Mouse (Mus musculus) left cerebral cortex, adult 9 months (tissue): ENCODE results near the gene Lrrc7.
A peak's percentile ranks its signal among the peaks of the same experiment; 100 is the strongest.
"Not testable (repeated sequence)": the region's sequence is repeated elsewhere in the genome, so short reads cannot be mapped to it uniquely, and the experiment has no call there.

ENCODE experiments used
- DNase-seq, 2 experiments: peaks; one replicate each; pipeline ENCODE4 v3.0.0; 2022; ENCODE audit warnings: low spot score in 2 of 2

The Lrrc7 gene

DNA sequence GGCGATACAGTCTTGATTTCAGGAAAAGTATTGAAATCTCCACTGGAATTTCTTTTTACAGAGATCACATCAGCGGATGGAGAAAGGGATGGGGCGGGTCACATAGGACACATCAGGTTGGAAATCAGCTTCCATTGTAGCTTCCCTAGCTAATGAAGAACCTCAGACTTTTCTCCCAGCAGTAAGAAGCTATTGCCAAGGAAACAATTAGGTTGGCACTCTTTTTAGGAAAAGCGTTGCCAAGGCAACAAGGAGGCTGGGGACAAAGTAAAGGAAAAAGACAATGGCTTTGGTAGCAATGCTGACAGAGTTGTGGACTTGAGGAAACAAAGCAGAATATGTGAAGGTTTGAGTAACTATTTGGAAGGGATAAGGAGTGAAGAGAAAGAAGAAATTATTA, 393.6 kb downstream of the Lrrc7 start:
- DNase-seq, result peak in 1 of 2 experiments; percentile 18

DNA sequence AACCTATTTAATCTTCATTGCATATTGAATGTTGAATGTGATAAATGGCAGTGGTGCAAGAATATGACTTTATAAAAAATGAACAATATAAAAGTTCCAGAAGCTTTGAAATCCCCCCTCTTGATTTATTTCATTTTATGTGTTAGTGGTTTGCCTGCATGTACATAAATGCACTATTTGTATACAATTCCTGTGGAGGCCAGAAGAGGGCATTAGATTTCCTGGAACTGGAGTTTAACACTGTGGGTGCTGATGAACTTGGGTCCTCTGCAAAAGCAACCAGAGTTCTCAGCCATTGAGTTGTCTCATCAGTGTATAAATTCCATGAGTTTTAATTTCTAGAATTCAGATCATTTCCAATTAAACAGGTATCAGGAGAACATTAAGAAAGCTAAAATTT, 397.0 kb downstream of the Lrrc7 start:
- DNase-seq, result peak in 1 of 2 experiments; percentile 33

DNA sequence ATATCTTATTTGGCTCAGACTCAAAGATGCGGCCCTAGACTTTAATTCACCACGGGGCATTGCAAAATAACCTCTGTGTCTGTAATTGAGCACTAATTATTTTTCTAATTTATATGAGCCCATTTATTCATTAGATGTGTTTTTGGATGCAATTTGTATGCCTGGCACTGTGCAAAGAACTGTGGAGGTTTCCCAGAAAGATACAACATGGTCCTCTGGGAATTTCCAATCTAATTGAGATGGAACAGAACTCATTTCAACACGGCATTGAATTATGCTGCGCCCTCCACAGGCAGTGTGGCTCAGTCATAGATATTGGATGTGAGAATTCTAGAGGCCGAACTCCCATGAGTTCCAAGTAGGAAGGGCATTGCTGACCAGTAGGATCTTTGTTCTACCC, 397.6 kb downstream of the Lrrc7 start:
- no peak for DNase-seq

DNA sequence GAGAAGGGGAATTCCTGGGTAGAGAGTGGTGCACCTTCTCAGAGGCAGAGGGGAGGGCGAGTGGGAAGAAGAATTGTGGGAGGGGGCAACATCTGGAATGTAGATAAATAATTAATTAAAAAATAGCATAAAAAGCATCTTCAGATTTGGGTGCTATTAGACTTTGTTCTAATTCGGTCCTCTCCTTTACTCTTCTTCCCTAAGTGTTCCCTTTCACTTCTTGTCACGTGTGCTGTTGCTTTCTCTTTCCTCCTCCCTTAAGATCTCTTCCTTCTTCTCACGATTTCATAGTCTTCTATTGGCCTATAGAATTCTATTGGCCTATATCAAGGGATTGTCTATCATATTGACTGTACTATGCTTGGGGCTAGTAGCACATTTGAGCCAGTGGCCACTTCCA, 398.9 kb downstream of the Lrrc7 start:
- no peak for DNase-seq

DNA sequence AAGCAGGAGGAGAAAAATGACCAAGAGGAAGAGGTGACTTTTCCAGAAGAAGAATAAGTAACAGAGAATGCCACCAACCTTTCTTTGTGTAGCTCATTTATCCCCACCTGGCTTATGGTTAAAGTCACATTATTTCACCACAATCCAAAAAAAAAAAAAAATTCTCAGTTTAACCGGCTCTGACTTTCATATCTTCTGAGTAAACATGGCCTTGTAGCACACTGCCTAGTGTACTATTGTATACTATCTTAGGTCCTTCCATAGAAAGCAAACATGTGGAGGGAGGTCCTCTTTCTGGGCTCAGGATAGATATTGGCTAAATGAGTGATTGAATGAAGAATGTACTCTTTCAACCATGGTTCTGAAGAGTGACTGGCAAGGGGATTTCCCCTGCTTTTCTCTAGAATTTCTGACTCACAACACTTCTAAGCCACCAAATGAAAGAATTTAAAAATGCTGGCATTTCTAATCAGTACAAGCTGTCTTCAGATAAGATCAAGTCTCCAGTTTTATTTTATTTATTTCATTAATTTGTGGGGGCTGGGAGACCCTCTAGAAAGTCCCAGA, 400.0 kb downstream of the Lrrc7 start:
- DNase-seq, result no peak

DNA sequence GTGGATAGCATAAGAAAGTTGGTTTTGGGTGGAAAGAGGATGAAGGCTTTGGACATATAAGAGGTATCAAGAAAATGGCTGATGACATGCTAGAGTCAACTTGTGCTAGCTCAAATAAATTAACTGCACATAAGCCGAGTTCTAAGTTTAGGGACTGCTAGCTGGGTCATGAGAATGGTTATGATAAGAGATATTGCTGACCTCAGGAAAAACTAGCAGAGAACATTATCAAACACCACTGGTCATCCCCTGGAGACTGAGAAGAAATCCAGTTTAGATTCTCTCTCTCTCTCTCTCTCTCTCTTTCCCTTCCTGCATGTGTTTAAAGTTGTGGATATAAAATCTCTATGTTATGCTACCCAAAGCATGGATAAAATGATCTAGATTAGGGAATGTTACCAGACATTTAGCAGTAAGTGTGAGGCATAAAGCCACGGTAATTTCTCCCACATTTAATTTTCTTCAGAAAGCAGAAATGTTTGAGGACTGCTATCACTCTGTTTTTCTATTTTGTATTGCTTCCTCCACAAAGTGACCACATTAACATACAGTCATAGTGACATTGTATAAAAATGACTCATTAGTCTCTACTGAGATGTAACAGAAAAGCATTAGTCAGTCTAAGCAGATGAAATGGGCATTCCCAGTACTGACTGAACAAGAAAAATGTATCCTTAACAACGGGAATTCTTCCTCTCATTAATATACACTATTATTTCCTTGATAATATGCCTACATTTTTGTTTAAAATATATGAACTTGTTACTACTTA, 406.3 kb downstream of the Lrrc7 start:
- DNase-seq, result no peak

DNA sequence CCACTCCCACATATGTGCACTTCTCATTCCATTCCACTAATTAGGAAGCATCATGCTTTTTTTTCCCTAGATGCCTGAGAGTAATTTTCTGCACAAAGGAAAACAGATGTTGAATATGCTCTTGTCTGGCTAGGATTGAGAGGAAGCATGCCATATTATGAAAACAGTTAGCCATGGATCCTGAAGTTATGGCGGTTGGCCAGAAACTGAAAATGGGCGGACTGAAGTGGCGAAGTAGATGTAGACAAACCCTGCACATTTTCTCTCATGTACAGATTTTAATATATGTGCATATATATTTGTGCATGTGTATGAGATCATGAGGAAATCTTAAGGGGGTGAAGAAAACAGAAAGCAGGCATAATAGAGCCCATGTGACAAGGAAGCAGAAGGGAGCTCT, 407.9 kb downstream of the Lrrc7 start:
- DNase-seq, result no peak

DNA sequence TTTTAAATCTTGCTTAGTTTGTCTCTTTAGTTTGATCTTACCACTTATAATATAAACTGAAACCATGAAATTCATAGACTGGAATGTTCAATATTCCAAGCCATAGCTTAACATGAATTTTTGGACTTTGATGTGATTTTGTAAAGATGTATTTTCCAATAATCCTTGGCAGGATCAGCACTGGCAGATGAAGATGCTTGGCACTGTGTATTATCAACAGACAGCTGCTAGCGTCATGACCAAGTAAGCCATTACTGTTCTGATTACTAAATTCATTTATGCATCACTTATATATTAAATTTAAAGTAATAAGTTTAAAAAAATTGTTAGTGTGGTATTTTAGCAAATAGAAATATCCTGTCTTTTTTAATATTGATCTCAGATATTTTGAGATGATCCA, 413.0 kb downstream of the Lrrc7 start:
- DNase-seq, result no peak

DNA sequence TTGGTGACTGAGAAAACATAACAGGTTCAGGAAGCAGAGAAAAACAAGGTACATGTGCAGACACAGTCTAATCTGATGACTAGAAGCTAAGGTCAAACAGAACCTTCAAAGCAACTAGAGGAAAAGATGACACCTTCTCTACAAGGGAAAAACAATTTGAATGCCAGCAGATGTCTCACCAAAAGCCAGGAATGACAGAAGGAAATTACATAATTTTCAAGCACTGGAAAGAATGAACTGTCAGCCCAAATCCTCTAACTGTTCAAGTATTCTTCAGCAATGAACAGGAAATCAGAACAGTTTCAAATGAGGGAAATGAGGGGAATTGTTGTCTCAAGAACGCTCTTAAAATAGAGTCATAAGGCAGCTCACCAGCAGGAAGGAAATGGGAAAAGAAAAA, 421.4 kb downstream of the Lrrc7 start:
- DNase-seq, result no peak

DNA sequence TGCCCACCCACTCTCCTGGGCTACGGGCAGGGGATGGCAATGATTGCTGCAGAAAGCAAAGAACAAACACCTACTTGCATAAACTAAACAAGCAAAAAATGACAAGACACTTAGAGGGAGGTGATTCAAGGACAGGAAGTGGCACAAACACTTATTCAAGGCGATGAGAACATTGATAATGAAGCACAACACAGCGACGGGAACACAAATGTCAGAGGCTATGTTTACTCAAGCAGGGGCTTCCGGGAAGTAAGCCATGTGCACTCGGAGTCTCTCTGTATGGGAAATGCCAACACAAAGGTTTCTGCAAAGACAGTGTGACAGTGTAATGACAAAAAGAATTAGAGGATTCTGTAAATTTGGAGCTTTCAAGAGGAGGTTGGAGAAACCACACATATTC, 424.2 kb downstream of the Lrrc7 start:
- DNase-seq, result no peak

DNA sequence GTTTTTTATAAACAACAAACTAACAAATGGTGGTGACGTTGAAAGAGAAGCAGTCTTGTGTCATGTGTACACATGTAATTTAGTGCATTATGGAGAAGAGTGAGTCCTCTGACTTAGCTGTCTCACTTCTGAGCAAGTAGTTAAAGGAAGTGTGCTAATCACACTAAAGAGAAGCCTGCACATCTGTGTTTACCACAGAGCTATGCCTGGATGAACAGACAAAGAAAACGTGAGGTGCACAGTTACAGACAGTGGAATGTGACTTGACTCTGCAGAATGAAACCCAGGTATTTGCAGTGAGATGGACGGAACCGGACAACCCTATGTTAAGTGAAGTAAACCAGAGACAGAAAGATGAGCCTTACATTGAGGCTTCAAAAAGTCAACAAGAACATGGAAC, 430.3 kb downstream of the Lrrc7 start:
- DNase-seq, result no peak

DNA sequence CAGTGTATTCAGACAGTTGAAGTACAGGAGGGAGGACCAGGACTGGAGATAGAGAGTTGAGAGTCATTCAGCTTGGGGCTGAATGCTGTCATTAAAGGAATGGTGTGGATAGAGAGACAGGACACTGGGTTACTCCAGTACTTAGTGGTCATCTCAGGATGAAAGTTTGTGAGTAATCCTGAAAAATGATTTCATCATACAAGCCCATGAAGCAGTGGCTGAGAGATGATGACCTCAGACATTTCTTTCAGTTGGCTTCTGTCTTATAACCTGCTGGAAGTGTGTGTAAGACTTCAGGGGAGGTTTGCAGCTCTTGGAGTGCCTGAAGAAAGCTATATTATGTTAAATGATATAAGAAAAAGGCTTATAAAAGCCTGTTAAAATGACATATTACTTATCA, 430.8 kb downstream of the Lrrc7 start:
- no peak for DNase-seq

DNA sequence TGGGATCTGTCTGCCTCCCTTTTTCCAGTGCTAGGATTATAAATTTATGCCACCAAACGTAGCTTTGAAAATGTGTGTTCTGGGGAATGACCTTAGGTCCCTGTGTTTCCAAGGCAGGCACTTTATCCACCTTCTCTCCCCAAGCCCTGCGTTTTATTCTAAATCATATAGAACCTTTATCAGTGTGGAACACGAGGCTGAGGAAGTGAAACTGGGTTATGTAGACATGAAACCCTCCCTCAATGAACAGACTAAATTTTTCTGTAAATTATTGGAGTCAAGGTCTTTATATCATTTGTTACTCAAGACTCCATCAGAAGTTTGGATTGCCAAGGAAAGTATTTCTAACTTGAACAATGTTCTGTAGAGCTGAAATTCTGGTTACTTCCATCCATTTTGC, 439.1 kb downstream of the Lrrc7 start:
- DNase-seq, result no peak

DNA sequence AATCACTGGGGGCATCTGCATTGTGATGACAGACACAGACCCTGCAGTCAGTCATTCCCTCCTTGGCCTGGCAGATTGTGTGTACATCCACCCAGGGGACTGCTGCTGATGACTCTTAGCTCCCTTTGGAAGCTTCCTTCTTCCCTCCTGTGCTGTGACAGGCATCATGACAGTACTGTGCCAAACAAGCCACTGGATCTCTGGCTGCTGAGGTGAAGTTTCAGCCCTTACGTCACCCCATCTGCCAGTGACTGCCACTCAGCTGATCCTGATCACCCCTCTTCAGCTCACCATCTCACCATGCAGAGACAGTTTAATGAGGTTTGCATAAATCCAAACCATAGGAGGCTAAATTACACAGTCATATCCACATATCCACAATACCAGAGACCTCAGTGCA, 456.8 kb downstream of the Lrrc7 start:
- no peak for DNase-seq

DNA sequence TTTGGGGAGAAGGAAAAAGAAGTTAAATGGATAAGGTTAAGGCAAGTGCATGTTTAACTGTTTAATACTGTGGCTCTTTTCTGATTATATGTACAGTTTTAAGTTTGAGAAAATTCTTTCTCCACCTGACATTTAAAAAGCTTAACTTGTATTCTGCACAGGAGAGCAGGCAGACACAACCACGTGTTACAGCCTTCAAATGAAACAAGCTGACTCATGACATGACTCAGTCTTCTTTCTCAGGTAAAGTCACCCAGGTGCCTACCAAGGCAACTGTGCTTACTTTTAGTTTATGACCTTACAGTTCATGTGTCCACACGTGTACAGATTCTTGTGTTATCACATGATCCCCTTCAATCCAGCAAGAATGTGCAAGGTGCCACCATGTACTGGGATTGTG, 458.6 kb downstream of the Lrrc7 start:
- no peak for DNase-seq

DNA sequence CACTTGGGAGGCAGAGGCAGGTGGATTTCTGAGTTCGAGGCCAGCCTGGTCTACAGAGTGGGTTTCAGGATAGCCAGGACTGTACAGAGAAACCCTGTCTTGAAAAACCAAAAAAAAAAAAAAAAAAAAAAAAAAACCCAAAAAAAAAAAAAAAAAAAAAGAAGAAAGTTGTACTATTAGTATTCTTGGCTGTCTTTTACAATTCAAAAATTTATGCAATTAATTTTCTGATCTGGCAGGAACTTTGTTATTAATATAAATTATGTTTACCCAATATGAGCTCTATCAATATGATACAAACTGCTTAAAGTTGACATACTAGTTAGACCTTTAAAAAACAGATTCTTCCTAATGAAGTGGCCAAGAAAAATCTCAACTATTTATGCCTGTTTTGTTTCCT, 459.5 kb downstream of the Lrrc7 start:
- DNase-seq, result not testable (repeated sequence)

DNA sequence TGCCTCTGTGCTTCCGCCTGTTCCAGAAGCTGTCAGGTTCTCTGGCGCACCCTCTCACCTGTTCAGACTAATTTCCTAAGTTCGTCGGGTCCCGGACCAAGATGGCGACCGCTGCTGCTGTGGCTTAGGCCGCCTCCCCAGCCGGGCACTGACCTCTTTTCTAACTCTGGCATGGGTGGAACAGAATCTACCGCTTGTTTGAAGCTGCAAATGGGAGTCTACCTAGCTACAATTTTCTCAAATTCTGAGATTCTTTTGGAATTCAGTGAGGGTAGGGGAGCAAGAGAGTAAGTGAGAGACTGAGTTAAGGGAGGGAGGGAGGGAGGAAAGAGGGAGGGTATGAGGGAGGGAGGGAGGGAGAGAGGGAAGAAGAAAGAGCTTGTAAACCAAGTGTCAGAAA, 460.0 kb downstream of the Lrrc7 start:
- not testable (repeated sequence) for DNase-seq

DNA sequence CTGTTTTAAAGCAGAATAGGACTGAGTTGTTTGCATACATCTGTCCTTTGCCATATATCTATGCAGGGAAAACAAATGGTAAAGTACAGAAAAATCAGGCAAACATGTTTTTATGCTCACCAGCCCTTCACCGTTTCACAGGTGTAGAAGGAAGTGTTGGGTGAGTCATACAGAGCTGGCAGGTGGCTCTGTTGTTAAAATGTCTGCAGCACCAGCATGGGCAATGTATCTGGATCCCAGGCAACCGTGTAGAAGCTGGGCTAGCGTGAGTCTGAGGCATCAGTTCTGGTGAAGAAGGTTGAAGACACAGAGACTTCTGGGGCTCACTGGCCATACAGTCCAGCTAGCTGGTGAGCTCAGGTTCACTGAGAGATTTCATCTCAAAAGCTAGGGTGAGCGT, 468.1 kb downstream of the Lrrc7 start:
- peak in 1 of 2 experiments; percentile 37 for DNase-seq

DNA sequence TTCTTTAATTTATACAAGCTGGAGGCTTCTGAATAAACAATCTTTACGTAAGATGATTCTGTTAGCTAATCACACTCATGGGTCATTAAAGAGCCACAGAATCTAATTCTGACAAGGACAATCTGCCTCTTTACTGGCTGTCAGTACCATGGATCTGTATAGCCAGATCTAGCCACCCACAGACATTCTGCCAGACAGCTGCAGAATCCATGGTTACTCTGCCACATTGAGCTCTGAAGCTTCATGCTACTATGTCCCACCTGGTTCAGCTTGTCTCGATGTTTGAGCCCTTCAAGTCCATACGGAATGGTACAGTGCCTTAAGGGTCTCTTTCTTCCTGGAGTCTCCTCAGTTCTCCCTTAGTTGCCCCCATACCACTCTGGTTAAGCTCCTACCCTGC, 470.4 kb downstream of the Lrrc7 start:
- DNase-seq, result no peak

DNA sequence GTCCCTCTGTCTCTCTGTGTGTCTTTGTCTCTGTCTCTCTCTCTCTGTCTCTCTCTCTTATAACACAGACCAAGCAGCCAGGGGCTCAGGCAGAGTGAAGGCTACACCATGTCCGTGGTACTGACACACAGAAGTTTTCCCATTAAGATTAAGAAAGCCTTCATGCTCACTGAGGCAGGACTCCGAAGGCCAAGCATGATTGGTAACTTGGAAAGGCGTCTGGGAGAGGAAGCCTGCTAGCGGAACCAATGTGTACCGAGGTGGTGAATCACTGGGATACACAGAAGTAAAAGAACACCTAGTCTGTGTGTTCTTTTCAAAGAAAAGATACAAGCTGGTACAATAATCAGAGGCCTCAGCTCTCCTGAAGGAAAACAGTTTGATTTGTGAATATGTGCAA, 484.2 kb downstream of the Lrrc7 start:
- DNase-seq, result no peak

DNA sequence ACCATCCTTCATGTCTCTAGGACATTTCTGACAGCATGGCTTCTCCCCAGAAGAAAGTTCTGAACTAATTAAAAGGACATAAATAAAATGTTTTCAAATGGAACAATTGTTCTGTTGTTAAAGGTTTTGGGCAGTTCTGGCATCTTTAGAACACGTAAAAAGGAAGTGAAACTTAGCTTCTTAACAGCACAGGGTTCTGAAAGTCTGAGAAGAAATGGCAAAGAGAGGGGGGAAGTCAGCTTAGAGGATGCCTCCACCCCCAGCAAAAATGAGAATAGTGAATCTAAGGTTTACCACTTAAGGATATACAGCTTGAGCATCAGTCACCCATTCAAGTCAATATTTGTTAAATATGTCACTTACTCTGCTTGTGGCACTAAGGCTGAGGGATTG, 484.6 kb downstream of the Lrrc7 start:
- DNase-seq, result no peak

DNA sequence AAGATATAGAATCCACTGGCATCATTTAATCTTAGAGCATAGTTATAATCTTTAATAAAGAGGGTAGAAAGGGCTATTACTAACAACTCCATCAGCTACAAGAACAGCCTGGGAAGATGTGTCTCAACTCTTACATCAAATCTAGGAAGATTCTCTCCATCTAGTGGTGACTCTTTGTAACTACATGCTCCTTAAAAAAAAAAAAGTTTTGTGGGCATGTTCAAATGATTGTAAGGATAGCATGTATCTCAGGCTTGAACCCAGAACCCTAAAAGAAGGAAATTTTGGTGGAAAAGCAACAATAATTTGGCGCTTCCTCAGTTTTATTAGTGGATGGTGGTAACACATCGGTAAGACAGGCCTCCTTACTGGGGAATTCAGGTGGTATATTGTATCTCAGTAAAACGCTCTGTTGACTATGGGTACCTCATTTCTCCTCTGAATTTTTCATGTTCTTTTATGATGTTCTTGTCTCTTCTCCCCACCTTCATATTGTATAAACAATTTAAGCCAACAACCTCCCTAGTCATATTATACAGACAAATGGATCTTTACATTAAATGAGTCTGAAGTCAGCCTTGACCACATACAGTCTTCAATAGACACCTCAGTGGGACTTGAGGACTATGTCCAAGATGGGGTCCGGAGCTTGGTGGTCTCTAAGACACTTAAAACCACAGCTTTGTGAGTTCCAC, 485.2 kb downstream of the Lrrc7 start:
- DNase-seq, result no peak

DNA sequence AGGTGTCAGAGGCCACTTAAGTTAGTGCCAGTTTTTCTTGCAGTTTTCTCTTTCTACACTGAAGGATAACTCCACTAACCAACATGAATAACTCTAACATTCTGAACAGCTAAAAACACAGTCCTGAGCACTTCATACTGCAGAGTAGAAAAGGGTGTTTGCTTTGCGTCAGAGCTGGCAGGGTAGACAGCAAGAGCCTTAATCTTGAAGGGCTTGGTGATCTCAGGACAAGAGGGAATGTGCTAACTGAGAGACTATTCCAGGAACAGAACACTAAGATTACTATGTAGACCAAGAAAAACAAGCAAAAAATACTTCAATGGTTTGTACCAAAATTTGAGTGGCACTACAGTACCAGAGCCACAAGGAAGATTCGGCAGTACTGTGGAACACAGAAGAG, 487.0 kb downstream of the Lrrc7 start:
- no peak for DNase-seq
